Mouse (Mus musculus) 3134 (cell line): ENCODE measurements around the gene Zfp770.

Experiments
- DNase-seq: peaks from one replicate; pipeline ENCODE4 v3.0.0-alpha.2; 2011; ENCODE audit warnings: low spot score; ENCODE audit not compliant: insufficient read length; ENCODE audit errors: extremely low read depth

Gene Zfp770

DNA sequence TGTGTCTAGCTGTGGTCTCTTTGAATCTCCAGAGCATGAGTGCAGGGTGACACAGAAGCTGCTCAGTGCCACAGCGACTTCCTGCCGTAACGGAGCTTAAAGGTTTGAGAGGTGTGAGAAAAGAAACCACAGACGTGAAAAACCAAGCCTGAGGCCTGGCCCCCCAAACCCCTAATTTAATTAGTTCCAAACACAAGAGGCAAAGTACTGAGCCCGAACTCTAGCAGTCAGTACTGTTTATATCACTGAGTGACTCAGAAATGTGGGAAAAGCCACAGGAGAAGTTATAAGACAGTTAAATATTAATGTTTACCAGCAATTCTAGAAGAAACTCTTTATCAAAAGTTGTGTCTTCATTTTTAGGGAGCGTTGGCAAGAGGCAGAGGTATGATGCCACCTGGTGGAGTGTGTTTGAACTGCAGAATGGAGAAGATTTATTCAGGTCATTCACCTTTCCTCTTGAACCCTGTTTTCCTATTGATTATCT lies 55.9 kb downstream of the Zfp770 start:
- DNase-seq, result no peak

- no peak for DNase-seq
These were observed 56.4 kb downstream of the Zfp770 start for GRCm38 (mm10) chr2:114144915-114145314.

DNA sequence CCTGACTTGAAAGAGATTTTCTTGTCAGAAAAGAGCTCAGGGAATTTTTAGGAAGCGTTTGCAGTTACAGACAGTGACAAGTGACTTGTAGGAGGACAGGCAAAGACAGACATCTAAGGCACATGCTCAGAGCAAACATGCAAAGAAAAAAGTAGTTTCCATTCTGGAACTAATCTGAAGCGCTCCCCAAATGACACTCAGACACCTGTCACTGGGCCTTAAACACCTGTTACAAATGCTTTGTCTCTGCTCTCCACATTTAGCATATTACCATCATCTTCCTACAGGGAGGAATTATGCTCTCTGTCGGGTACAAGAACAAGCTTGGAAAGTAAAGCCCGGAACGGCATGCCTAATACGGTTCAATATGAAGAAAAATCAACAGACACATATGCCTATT lies 57.4 kb downstream of the Zfp770 start:
- no peak for DNase-seq
